Mouse (Mus musculus): Measurements from ENCODE around the gene Tomm70a. TPM values are rescaled to one million over a fixed set of nuclear protein-coding genes. Genes with fewer than 3 reads are reported as not detected.

The Tomm70a gene
- 36.4 and 38.5 TPM in 2 replicates for polyA plus RNA-seq (2015; fragmentation: Nextera tagmentation; extraction: Ambion mirVana)

- H3K4me2 ChIP-seq = peak within 1 kb of the TSS; percentile 79
- no peaks in the 10 kb centered on the region for H3K36me3 ChIP-seq
- no peaks in the 10 kb centered on the region for H3K27me3 ChIP-seq
- ATAC-seq (replicated peaks; ENCODE audit: insufficient number of reproducible peaks, insufficient read depth, low FRiP score, low read depth) = peak; percentile 98
- peaks cover 20% of the 10 kb centered on the region for H3K4me1 ChIP-seq (replicated peaks)
- H3K9me3 ChIP-seq (replicated peaks) = no peaks in the 10 kb centered on the region
- H3K9ac ChIP-seq = peak within 1 kb of the TSS; percentile 92
- peak within 1 kb of the TSS; percentile 91 for H3K4me3 ChIP-seq
- under 1% methylated on average over 37 of the region's 37 CpGs for WGBS
- peak within 1 kb of the TSS; percentile 97 for H3K27ac ChIP-seq
Observed at GRCm38 (mm10) chr16:57120913-57121815, at the start of gene Tomm70a. Tomm70a (plus strand) TSS chr16:57121703.

DNA sequence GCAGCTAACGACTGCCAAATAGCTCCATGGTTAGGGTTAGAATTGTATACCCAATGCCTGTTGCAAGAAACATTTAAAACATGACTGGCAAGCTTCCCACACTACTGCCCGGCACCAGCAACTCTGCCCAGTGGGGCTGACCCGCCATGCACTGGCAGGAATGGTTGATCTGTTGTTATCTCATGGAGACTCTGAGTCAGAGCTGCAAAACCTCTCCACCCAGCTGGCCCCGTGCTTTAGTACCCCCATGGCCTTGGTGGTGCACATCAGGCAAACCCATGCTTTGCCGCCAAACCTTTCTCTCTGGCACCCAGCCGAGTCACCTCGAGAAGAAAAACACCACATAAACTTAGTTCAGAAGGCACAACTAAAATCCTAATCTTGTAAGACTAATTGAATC is 45.5 kb upstream of the Tomm70a start:
- H3K36me3 ChIP-seq = no peaks in the 10 kb centered on the region
- ATAC-seq (replicated peaks; ENCODE audit: insufficient number of reproducible peaks, insufficient read depth, low FRiP score, low read depth) = no peak
- no peaks in the 10 kb centered on the region for H3K27me3 ChIP-seq
- H3K4me2 ChIP-seq = no peak overlapping the region
- H3K4me1 ChIP-seq (replicated peaks) = no peaks in the 10 kb centered on the region
- H3K27ac ChIP-seq = no peak overlapping the region
- H3K9me3 ChIP-seq (replicated peaks) = no peaks in the 10 kb centered on the region
- 64% methylated on average over 7 of the region's 7 CpGs for WGBS
- H3K4me3 ChIP-seq = no peak overlapping the region
- H3K9ac ChIP-seq = no peak overlapping the region

GRCm38 (mm10) chr16:57079577-57079976 is 41.9 kb upstream of the Tomm70a start:
- no peaks in the 10 kb centered on the region for H3K9me3 ChIP-seq (replicated peaks)
- no peak overlapping the region for H3K4me2 ChIP-seq
- ATAC-seq (replicated peaks; ENCODE audit: insufficient number of reproducible peaks, insufficient read depth, low FRiP score, low read depth) = no peak
- no peaks in the 10 kb centered on the region for H3K27me3 ChIP-seq
- 65% methylated on average over 4 of the region's 4 CpGs for WGBS
- no peak overlapping the region for H3K9ac ChIP-seq
- H3K4me1 ChIP-seq (replicated peaks) = no peaks in the 10 kb centered on the region
- H3K36me3 ChIP-seq = no peaks in the 10 kb centered on the region
- H3K4me3 ChIP-seq = no peak overlapping the region
- no peak overlapping the region for H3K27ac ChIP-seq

GRCm38 (mm10) chr16:57092460-57092859 is 29.0 kb upstream of the Tomm70a start:
- H3K4me1 ChIP-seq (replicated peaks) = no peaks in the 10 kb centered on the region
- no peaks in the 10 kb centered on the region for H3K36me3 ChIP-seq
- H3K9me3 ChIP-seq (replicated peaks) = no peaks in the 10 kb centered on the region
- H3K4me2 ChIP-seq = no peak overlapping the region
- no peak overlapping the region for H3K9ac ChIP-seq
- ATAC-seq (replicated peaks; ENCODE audit: insufficient number of reproducible peaks, insufficient read depth, low FRiP score, low read depth) = no peak
- no peaks in the 10 kb centered on the region for H3K27me3 ChIP-seq
- WGBS = 43% methylated on average over 4 of the region's 4 CpGs
- no peak overlapping the region for H3K4me3 ChIP-seq
- no peak overlapping the region for H3K27ac ChIP-seq

DNA sequence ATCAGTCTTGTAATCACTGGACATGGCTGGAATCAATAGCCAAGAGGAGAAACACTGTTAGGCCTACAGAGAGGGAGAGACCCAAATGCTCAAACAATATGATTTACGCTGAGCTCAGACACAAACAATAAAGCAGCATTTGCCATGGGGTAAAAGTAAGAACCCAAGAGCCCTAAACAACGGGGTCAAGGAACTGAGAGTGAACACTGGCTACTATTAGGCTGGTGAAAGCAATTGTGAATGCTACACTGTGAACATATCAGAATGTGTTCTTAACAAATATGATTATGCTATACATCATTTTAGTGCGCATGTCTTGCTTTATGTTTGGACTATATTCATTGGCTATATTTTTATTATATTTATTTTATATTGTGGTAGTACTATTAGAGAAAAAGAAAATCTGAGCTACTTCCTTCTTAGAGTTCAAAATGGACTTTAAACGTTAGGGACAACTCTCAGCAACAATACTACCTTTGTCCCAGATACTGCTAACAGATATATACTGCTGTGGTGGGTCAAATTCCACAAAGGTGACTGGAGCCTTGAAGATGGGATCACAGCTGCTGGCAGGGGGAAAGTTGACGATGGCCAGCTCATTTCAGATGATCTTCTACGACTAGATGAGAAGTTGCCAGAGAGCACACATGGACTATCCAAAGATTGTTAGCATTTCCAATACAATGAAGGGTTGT is 28.4 kb upstream of the Tomm70a start:
- Histone ChIP-seq H3K36me3 (no peaks in the 10 kb centered on the region), H3K4me1 (replicated peaks) (no peaks in the 10 kb centered on the region), H3K27me3 (no peaks in the 10 kb centered on the region), H3K9ac (no peak overlapping the region), H3K9me3 (replicated peaks) (no peaks in the 10 kb centered on the region), H3K4me3 (no peak overlapping the region), H3K4me2 (no peak overlapping the region), H3K27ac (no peak overlapping the region)
- 62% methylated on average over 6 of the region's 6 CpGs for WGBS
- ATAC-seq (replicated peaks; ENCODE audit: insufficient number of reproducible peaks, insufficient read depth, low FRiP score, low read depth) = no peak

DNA sequence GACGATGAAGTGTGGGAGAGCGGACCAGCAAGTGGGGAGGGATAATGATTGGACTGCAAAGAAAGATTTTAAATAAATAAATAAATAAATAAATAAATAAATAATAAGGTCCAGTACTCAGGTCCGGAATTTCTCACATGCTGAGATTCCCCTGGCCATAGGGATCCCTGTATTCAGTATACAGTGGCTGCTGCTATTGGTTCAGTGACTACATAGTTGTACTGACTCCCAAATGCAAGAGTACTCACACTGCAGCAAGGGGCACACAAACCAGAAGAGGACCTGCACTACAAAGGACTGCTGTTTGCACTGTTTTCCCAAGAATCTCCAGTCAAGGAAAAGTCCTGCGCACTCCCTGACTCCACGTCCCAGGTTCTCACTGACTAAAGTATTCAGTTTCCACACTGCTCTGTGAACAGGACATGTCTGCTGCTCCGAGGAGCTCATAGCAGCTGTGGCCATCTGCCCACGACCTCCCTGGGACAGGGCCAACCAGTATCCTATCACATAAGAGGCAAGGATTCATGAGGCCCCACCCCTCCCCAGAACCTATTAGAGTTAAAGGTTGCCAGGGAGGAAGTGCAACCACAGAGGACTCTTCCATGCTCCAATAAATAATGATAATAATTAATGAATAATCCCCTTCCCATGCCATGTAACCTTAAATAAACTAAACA is 22.9 kb upstream of the Tomm70a start:
- 60% methylated on average over 7 of the region's 7 CpGs for WGBS
- Histone ChIP-seq H3K36me3 (no peaks in the 10 kb centered on the region), H3K4me1 (replicated peaks) (no peaks in the 10 kb centered on the region), H3K4me2 (no peak overlapping the region), H3K27ac (no peak overlapping the region), H3K4me3 (no peak overlapping the region), H3K27me3 (no peaks in the 10 kb centered on the region), H3K9ac (no peak overlapping the region), H3K9me3 (replicated peaks) (no peaks in the 10 kb centered on the region)
- ATAC-seq (replicated peaks; ENCODE audit: insufficient number of reproducible peaks, insufficient read depth, low FRiP score, low read depth) = no peak

DNA sequence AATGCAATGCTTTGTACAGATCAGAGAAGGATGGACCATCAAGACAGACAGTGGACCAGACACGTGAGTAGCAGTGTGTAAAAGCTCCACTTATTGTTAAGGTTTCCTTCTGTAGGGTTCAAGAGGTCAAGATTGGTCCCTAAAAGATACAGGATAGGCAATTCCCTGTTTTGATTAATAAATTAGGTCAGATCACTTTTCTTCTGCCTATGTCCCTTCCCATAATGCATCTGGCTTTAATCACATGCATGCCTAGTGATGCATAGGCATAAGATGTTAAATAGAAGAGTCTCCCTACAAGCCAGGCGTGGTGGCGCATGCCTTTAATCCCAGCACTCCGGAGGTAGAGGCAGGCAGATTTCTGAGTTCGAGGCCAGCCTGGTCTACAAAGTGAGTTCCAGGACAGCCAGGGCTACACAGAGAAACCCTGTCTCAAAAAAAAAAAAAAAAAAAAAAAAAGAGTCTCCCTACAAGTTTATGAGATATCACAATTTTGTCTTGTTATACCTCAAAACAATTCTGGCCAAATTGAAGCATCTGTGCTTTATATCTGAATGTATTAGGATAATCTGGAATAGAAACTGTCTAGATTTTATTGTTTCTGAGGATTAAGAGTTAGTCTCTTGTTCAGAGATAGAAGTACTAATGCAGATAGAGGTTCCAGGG is 21.8 kb upstream of the Tomm70a start:
- H3K27me3 ChIP-seq = no peaks in the 10 kb centered on the region
- no peak overlapping the region for H3K9ac ChIP-seq
- ATAC-seq (replicated peaks; ENCODE audit: insufficient number of reproducible peaks, insufficient read depth, low FRiP score, low read depth) = no peak
- no peaks in the 10 kb centered on the region for H3K9me3 ChIP-seq (replicated peaks)
- no peaks in the 10 kb centered on the region for H3K36me3 ChIP-seq
- no peak overlapping the region for H3K27ac ChIP-seq
- H3K4me3 ChIP-seq = no peak overlapping the region
- H3K4me2 ChIP-seq = no peak overlapping the region
- no peaks in the 10 kb centered on the region for H3K4me1 ChIP-seq (replicated peaks)
- WGBS = 63% methylated on average over 5 of the region's 5 CpGs

GRCm38 (mm10) chr16:57101174-57101573 is 20.3 kb upstream of the Tomm70a start:
- Histone ChIP-seq H3K27me3 (no peaks in the 10 kb centered on the region), H3K27ac (no peak overlapping the region), H3K4me1 (replicated peaks) (no peaks in the 10 kb centered on the region), H3K4me2 (no peak overlapping the region), H3K36me3 (no peaks in the 10 kb centered on the region), H3K9ac (no peak overlapping the region), H3K9me3 (replicated peaks) (no peaks in the 10 kb centered on the region), H3K4me3 (no peak overlapping the region)
- ATAC-seq (replicated peaks; ENCODE audit: insufficient number of reproducible peaks, insufficient read depth, low FRiP score, low read depth) = no peak
- 89% methylated on average over 1 of the region's 1 CpGs for WGBS

- H3K4me3 ChIP-seq = no peak overlapping the region
- no peak overlapping the region for H3K4me2 ChIP-seq
- H3K36me3 ChIP-seq = no peaks in the 10 kb centered on the region
- no peak for ATAC-seq (replicated peaks; ENCODE audit: insufficient number of reproducible peaks, insufficient read depth, low FRiP score, low read depth)
- no peak overlapping the region for H3K27ac ChIP-seq
- no peaks in the 10 kb centered on the region for H3K9me3 ChIP-seq (replicated peaks)
- no peaks in the 10 kb centered on the region for H3K4me1 ChIP-seq (replicated peaks)
- WGBS = 71% methylated on average over 5 of the region's 5 CpGs
- no peak overlapping the region for H3K9ac ChIP-seq
- H3K27me3 ChIP-seq = no peaks in the 10 kb centered on the region
Observed at GRCm38 (mm10) chr16:57106185-57106960, 15.1 kb upstream of the Tomm70a start.

- no peak for ATAC-seq (replicated peaks; ENCODE audit: insufficient number of reproducible peaks, insufficient read depth, low FRiP score, low read depth)
- no peaks in the 10 kb centered on the region for H3K9me3 ChIP-seq (replicated peaks)
- H3K36me3 ChIP-seq = no peaks in the 10 kb centered on the region
- no peaks in the 10 kb centered on the region; the same call in 1 of the 2 replicates for H3K27me3 ChIP-seq
- H3K4me3 ChIP-seq = no peak overlapping the region
- no peak overlapping the region for H3K9ac ChIP-seq
- H3K4me1 ChIP-seq (replicated peaks) = 0 out of 2 replicates have a peak, but pooled peaks cover 2% of the 10 kb centered on the region
- H3K27ac ChIP-seq = no peak overlapping the region
- H3K4me2 ChIP-seq = no peak overlapping the region
Observed at GRCm38 (mm10) chr16:57116066-57116465, 5.4 kb upstream of the Tomm70a start.

Data from heart, embryonic 15.5 days (tissue).